Mouse (Mus musculus): ENCODE measurements around the gene Pla2g2d.

Pla2g2d gene

DNA sequence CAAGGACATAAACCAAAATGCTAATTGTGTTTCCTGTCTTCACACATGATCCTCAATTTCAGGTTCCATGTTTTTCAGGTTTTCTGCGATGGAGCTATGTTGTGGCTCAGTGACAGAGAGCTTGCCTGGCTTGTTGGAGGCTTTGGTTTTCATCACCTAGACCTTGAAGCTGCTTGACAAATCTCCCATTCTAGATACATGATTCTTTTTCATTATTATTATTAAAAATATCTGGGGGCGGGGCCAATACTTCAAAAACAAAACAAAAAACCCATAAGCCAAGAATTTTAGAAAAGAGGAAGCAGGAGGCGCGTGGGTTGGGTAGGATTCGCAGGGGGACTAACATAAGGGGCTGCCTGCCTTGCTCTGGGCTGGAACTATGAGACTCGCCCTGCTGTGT is at the start of gene Pla2g2d:
TSS of gene Pla2g2d (plus strand) at position 301 of the 400 bp plus-strand sequence.
- no peak for DNase-seq (ENCODE audit: low spot score in 2 of 2)

DNA sequence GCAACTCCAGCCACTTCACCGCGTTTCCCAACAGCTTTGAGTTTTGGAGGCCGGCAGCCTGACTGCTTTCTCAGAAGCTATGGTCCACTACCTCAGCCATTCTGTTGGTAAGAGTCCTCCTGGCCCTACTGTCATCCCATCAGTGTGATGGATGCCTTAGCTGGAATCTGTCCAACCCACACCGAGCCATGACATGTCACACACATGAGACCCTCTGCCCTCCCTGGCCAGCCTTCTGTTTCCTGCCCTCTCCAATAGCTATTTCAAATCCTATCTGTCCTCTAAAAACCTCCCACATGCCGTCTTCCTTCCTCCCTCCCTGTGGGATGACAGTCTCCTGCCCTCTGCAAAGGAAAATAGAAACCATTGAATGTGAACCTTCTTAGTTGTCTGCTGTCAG is 49.8 kb upstream of the Pla2g2d start:
- no peak for DNase-seq (ENCODE audit: low spot score in 2 of 2)

DNA sequence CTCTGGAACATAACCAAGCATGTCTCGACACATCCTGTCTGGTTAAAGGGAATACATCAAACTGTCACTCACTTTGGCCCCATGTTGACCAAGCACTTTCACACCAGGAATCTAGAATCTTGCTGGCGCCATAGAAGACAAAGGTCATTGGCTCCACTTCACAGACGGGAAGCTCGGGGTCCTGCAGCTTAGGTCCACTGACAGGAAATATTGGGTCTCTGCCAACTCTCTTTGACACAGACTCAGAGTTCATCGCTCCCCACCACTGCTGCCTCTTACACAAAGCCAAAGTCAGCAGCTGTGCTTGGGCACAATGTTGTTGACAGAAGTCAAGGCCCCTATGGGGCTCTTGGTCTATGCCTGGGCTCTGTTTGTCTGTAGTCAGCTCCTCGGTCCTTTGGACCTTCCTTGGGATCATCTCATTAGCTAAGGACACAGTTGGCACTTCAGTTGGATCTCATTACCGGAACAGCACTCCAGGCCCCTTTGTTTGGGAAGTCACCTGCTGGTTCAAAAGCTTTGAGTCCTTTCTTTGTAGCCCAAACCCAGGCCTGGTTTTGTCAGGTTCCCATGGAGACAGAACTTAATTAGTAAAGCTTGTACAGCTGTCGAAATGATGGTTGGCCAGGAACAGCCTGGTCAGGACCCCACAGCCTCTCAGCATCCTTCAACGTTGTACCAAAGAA is 46.4 kb upstream of the Pla2g2d start:
- DNase-seq (ENCODE audit: low spot score in 2 of 2): no peak

- no peak for DNase-seq (ENCODE audit: low spot score in 2 of 2)
Observed at GRCm38 (mm10) chr4:138734105-138734504, 41.4 kb upstream of the Pla2g2d start.

GRCm38 (mm10) chr4:138734863-138735262 is 40.7 kb upstream of the Pla2g2d start:
- no peak for DNase-seq (ENCODE audit: low spot score in 2 of 2)

GRCm38 (mm10) chr4:138737031-138737430 is 38.5 kb upstream of the Pla2g2d start, which contains the start of gene Ubxn10:
TSS of gene Ubxn10 (minus strand) at chr4:138737167.
- DNase-seq (ENCODE audit: low spot score in 2 of 2): no peak

- no peak for DNase-seq (ENCODE audit: low spot score in 2 of 2)
Observed at GRCm38 (mm10) chr4:138739136-138739851, 36.2 kb upstream of the Pla2g2d start.

- no peak for DNase-seq (ENCODE audit: low spot score in 2 of 2)
Observed at GRCm38 (mm10) chr4:138745884-138746283, 29.7 kb upstream of the Pla2g2d start.

DNA sequence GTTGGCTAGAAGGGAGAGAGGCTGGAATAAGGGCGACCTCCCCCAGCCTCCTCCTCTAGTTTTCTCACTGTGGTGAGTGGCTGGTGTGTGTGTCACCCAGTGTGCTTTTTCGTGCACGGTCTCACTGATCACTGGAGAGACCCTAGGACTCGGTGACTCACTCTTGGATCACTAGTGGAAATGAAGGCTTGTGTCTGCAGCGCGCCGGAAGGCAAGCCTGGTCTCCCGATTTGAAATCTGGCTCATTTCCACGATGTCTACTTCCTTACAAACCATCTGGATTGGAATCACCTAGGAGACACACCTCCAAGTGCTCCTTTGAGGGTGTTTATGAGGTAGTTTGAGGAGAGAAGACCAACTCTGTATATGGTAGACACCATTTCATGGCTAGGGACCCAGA is 28.7 kb upstream of the Pla2g2d start:
- no peak for DNase-seq (ENCODE audit: low spot score in 2 of 2)

DNA sequence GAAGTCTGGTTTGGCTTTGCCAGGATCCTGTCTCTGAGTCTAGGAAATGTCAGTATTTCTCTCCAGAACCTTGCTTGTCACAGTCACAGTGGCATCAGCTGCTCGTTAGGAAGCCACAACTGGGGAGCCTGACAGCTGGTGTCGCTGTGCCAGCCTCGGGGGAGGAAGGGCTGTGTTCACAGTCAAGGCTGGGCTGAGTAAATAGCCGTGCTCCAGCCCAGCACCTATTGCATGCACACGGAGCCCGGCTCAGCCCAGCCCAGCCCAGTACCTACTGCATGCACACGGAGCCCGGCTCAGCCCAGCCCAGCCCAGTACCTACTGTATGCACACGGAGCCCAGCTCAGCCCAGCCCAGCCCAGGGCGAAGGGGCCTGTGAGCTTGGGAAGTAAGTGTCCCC is 27.7 kb upstream of the Pla2g2d start:
- DNase-seq (ENCODE audit: low spot score in 2 of 2): no peak

GRCm38 (mm10) chr4:138748369-138749072 is 27.0 kb upstream of the Pla2g2d start:
- DNase-seq (ENCODE audit: low spot score in 2 of 2): no peak

DNA sequence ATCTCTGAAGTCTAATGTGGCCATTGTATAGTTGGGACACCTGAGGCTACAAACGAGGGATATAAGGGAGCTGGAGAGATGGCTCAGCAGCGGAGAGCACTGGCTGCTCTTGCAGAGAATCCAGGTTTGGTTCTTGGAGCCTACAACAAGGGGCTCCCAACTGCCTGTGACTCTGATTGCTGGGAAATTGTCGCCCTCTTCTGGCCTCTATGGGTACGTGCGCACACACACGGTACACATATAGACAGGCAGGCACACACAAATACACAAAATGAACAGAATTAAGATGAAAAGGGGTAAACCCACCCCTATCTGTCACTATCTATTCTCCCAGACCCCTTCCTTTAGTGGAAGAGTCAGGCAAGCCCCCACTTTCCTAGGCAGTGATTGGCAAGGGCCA is 22.9 kb upstream of the Pla2g2d start:
- DNase-seq (ENCODE audit: low spot score in 2 of 2): no peak

GRCm38 (mm10) chr4:138753608-138754007 is 21.9 kb upstream of the Pla2g2d start:
- DNase-seq (ENCODE audit: low spot score in 2 of 2): no peak

GRCm38 (mm10) chr4:138754432-138754831 is 21.1 kb upstream of the Pla2g2d start:
- DNase-seq (ENCODE audit: low spot score in 2 of 2): no peak

DNA sequence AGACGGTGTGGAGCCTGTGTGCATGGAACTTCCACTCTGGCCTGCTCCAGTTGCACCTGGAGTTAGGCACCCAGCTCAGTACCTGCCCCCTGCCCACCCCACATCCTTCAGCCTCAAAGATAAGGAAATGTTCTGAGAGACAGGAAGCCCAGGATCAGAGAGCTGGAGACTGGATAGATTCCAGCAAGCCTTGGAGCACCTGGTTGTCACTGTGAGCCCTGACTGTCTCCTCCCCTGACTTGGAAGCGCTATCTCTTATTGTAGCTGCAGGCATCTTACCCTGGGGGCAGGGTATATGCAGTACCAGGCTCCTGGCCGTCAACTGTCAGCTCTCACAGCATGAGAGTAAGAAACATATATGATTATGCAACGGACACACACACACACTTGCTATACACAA is 20.1 kb upstream of the Pla2g2d start:
- DNase-seq (ENCODE audit: low spot score in 2 of 2): no peak

- DNase-seq (ENCODE audit: low spot score in 2 of 2): no peak
Observed at GRCm38 (mm10) chr4:138755983-138756382, 19.6 kb upstream of the Pla2g2d start.

DNA sequence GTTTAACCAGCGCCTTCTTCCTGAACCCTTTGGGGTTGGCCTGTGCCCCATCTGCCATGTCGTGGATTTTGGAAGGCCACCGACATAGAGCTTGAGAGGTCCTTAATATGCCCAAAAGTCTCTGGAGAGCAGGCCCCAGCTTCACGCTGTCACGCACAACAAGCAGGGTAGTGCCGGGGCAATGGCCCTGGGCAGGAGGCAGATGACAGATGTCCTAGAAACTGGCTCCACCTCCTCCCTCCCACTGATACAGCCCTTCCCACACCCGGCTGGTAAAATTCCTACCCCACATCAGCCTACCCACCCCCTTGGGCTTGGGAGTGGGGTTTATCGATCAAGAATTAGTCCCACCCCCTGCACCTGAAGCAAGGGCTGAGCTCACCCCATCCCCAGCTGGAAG is 18.1 kb upstream of the Pla2g2d start, which contains the start of gene Pla2g2f:
TSS of gene Pla2g2f (minus strand) at position 211 of the 400 bp plus-strand sequence.
- no peak for DNase-seq (ENCODE audit: low spot score in 2 of 2)

DNA sequence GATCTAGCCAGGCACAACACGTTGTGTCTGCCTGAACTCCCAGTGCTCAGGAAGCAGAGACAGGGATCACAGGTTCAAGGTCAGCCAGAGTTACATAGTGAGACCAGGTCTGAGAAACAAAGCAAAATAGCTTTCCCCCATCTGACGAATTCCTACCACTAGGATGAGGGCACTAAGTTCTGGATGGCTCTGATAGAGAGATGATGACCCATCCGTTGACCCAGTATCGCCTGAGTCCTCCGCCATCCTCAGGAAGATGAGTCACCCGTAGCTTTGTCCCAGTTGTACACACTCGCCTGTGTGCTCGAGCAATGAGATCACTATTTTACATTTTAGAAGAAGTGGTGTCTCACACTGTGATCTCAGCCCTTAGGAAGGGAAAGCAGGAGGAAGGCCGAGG is 13.3 kb upstream of the Pla2g2d start:
- DNase-seq (ENCODE audit: low spot score in 2 of 2): no peak

GRCm38 (mm10) chr4:138771970-138772369 is 3.6 kb upstream of the Pla2g2d start:
- DNase-seq (ENCODE audit: low spot score in 2 of 2): no peak

- DNase-seq (ENCODE audit: low spot score in 2 of 2): no peak
Observed at GRCm38 (mm10) chr4:138772386-138772785, 3.1 kb upstream of the Pla2g2d start.

DNA sequence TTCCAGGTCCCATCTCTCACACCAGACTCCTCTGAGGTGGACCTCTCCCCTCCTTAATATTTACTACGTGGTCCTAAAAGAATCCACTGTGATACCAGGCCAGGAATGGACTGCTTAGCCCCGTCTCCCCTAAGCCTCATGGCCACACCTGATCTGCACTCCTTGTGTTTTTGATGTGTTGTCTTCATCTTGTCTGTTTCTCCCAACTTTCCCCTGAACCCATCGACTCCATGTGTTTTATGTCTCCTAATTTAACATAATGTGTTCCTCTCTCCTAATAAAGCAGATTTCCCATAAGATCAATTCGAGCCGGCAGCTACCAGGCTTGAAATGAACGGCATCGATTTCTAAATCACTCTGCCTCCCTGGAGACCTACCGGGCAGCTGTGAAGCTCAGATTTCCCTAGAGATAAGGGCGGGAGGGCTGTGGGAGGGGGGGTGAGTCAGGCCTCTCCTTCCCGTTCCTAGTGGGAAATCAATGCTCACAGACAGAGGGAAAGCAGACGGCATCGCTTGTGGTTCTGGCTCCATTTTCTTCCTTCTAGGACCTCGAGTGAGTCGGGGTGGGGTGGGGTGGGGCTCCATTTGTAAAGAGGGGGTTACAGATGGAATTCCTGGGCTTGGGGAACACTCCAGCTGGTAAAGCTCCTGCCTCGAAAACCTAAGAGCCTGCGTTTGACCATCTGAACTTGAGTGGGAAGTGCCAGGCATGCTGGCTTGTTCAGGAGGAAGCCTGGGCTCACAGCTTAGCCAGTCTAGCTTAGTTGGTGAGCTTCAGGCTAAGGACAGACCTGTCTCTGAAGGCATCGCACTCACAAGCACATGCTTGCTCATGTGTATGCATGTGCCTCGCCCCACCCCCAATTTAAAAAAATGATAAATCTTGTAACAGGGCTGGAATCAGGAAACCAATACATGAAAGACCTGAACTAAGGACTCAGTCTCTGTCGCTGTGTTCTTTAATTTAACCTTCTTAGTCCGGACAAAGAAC is 2.2 kb downstream of the Pla2g2d start:
- no peak for DNase-seq (ENCODE audit: low spot score in 2 of 2)

All from spleen, postnatal 4 days (tissue).